Mouse (Mus musculus) megakaryocyte, embryonic 14.5 days (primary cell): ENCODE results near the gene Plagl2. TPM values are rescaled to one million over a fixed set of nuclear protein-coding genes. Genes with fewer than 3 reads are reported as not detected.

ENCODE experiments used
- H3K27me3 ChIP-seq: replicated peaks from 2 replicates; pipeline ENCODE3; 2012; ENCODE audit warnings: inconsistent platforms
- H3K36me3 ChIP-seq: replicated peaks from 2 replicates; pipeline ENCODE3; 2012; ENCODE audit warnings: low read length, inconsistent platforms, mixed read lengths
- H3K4me1 ChIP-seq: 2 replicates; pipeline ENCODE4 v1.6.1; 2012; ENCODE audit warnings: inconsistent platforms
- H3K4me3 ChIP-seq: replicated peaks from 2 replicates; pipeline ENCODE3; 2012; ENCODE audit warnings: moderate library complexity, mild to moderate bottlenecking, inconsistent platforms
- H3K9me3 ChIP-seq: 2 replicates; pipeline ENCODE4 v1.6.1; 2012; ENCODE audit warnings: inconsistent platforms
- FLI1 ChIP-seq: IDR thresholded peaks from 2 replicates; pipeline ENCODE4 v1.6.1; 2012; ENCODE audit warnings: low read length, inconsistent platforms, mixed read lengths
- GATA1 ChIP-seq: IDR thresholded peaks from 3 replicates; pipeline ENCODE4 v1.6.1; 2012; ENCODE audit warnings: mixed read lengths, low read length, inconsistent platforms, borderline replicate concordance
- polyA plus RNA-seq: library from polyadenylated mRNA; stranded (reverse); fragments of >175 nt; gene quantifications from 2 replicates; pipeline ENCODE4 v1.2.3, GENCODE M21; 2012; ENCODE audit warnings: low replicate concordance; ENCODE audit not compliant: insufficient read depth

Gene Plagl2
- polyA plus RNA-seq, 1 experiment = 6.8 TPM

DNA sequence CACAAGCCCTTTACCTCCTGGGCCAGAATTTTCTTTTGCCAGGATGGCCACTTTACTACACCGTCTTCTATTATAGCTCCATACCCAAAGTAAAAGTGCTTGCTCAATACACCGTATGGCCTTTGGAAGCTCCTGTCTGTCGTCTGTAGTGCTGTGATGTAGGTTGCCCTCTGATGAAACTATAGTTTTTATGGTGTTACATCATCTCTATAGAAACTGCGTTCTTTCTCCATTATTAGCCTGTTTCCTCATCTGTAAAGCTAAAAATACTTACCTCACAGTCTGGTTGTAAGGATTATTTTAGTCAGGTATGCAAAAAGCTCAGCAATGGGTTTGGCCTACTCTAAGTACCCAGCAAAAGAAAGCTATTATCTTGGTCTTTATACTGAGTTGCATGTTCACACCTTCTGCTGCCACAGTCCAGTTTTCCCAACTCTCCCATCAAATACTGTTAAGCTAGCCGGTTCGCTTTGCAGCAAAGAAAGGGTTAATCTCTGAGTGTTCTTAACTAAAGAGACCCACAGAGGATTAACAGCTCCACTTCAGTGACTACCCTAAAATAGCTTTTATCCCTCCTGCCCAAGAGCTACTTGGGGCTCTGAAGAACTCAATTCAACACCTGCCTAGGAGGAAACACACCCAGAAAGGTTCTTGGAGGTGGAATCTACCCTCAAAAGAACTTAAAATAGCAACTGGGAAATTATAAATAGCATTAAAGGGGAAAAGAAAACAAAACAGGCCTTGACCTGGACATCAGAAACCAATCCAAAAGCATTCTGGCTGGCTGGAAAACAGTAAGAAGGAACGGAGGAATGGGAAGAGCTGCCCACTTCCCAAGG is 2.0 kb downstream of the Plagl2 start:
- Histone ChIP-seq H3K36me3 (peaks cover 52% of the 10 kb centered on the region), H3K4me1 (peaks cover 74% of the 10 kb centered on the region), H3K4me3 (peak overlapping the region; percentile 97), H3K9me3 (no peaks in the 10 kb centered on the region), H3K27me3 (no peaks in the 10 kb centered on the region)
- TF ChIP-seq FLI1 (no peak), GATA1 (no peak)

DNA sequence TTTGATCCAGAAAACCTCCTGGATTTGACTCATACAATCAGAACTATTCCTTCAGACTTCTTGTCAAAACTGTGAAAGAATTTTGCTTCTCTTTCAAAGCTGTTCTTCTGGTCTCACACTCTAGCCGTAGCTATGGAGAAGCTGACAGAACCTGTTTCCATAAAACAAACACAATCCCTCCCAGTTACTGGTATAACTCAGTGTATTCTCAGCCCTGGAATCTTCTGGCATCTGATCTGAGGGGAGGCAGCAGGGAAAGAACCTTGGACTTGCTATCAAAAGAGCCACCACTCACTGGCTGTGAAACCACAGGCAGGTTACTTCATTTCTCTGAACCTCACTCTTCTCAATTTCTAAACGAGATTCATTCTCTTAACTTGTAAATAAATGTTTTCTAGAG is 2.8 kb downstream of the Plagl2 start:
- Histone ChIP-seq H3K4me3 (no peak overlapping the region), H3K36me3 (peaks cover 54% of the 10 kb centered on the region), H3K4me1 (peaks cover 72% of the 10 kb centered on the region), H3K9me3 (no peaks in the 10 kb centered on the region), H3K27me3 (no peaks in the 10 kb centered on the region)
- no peak for TF ChIP-seq FLI1
- no peak for TF ChIP-seq GATA1

- Histone ChIP-seq H3K4me1 (peaks cover 67% of the 10 kb centered on the region), H3K9me3 (no peaks in the 10 kb centered on the region), H3K27me3 (no peaks in the 10 kb centered on the region), H3K4me3 (no peak overlapping the region), H3K36me3 (peaks cover 54% of the 10 kb centered on the region)
- no peak for TF ChIP-seq FLI1
- no peak for TF ChIP-seq GATA1
Measured at GRCm38 (mm10) chr2:153237891-153238290, 3.3 kb downstream of the Plagl2 start.

GRCm38 (mm10) chr2:153237193-153237592 is 4.0 kb downstream of the Plagl2 start:
- Histone ChIP-seq H3K9me3 (no peaks in the 10 kb centered on the region), H3K4me3 (no peak overlapping the region), H3K36me3 (peaks cover 60% of the 10 kb centered on the region), H3K27me3 (no peaks in the 10 kb centered on the region), H3K4me1 (peaks cover 62% of the 10 kb centered on the region)
- TF ChIP-seq FLI1 (no peak), GATA1 (no peak)

- peaks cover 65% of the 10 kb centered on the region for H3K4me1 ChIP-seq
- peak overlapping the region; percentile 50 for H3K4me3 ChIP-seq
- peaks cover 69% of the 10 kb centered on the region for H3K36me3 ChIP-seq
- TF ChIP-seq GATA1 = no peak
- TF ChIP-seq FLI1 = no peak
- H3K27me3 ChIP-seq = no peaks in the 10 kb centered on the region
- H3K9me3 ChIP-seq = no peaks in the 10 kb centered on the region
Measured at GRCm38 (mm10) chr2:153228523-153228922, 12.7 kb downstream of the Plagl2 start.

GRCm38 (mm10) chr2:153227959-153228358 is 13.3 kb downstream of the Plagl2 start:
- no peaks in the 10 kb centered on the region for H3K9me3 ChIP-seq
- H3K27me3 ChIP-seq = no peaks in the 10 kb centered on the region
- no peak overlapping the region for H3K4me3 ChIP-seq
- H3K4me1 ChIP-seq = peaks cover 68% of the 10 kb centered on the region
- H3K36me3 ChIP-seq = peaks cover 63% of the 10 kb centered on the region
- TF ChIP-seq FLI1 (no peak), GATA1 (no peak)

GRCm38 (mm10) chr2:153225595-153225953 is 15.7 kb downstream of the Plagl2 start:
- Histone ChIP-seq H3K4me3 (peak overlapping the region; percentile 94), H3K36me3 (peaks cover 50% of the 10 kb centered on the region), H3K4me1 (peaks cover 86% of the 10 kb centered on the region), H3K9me3 (no peaks in the 10 kb centered on the region), H3K27me3 (no peaks in the 10 kb centered on the region)
- TF ChIP-seq FLI1 (no peak), GATA1 (no peak)

DNA sequence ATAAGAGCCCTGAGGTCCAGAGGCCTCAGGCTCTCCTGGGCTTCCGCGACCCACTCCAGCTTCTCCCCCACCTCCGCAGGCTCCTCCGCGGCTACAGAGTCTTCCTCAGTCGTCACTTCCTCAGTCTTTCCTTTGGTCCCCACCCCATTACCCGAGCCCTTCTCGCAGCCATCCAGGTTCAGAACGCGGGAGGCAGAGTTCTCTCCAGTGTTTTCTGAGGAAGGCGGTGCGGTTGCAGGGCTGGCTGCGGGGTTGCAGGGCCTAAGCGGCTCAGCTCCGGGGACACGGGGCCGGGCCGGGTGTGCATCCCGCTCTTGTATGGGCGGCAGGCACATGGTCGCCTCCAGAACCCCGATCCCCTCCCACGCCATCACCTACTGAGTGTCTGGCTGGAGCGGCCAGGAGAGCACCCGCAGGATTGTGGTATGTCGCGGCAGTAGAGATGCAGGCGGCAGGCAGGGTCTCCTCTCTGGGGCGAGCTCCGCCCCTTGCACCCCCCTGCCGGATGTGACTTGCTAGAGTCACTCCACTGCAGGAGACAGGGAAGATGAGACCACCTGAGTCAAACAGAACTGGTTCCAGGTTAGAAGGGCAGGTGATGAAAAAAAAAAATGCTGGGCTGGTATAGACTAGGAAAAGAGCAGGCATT is 16.2 kb downstream of the Plagl2 start, which contains the start of gene Tspyl3:
TSS of gene Tspyl3 (minus strand) at position 496 of the 649 bp plus-strand sequence.
- peaks cover 86% of the 10 kb centered on the region for H3K4me1 ChIP-seq
- H3K27me3 ChIP-seq = no peaks in the 10 kb centered on the region
- H3K9me3 ChIP-seq = no peaks in the 10 kb centered on the region
- peaks cover 50% of the 10 kb centered on the region for H3K36me3 ChIP-seq
- H3K4me3 ChIP-seq = peak within 1 kb of the TSS; percentile 94
- TF ChIP-seq GATA1 (no peak), FLI1 (no peak)

GRCm38 (mm10) chr2:153222566-153222965 is 18.7 kb downstream of the Plagl2 start:
- Histone ChIP-seq H3K27me3 (peaks cover 1% of the 10 kb centered on the region), H3K36me3 (peaks cover 36% of the 10 kb centered on the region), H3K9me3 (no peaks in the 10 kb centered on the region), H3K4me1 (peaks cover 83% of the 10 kb centered on the region), H3K4me3 (no peak overlapping the region)
- TF ChIP-seq FLI1 (no peak), GATA1 (no peak)

DNA sequence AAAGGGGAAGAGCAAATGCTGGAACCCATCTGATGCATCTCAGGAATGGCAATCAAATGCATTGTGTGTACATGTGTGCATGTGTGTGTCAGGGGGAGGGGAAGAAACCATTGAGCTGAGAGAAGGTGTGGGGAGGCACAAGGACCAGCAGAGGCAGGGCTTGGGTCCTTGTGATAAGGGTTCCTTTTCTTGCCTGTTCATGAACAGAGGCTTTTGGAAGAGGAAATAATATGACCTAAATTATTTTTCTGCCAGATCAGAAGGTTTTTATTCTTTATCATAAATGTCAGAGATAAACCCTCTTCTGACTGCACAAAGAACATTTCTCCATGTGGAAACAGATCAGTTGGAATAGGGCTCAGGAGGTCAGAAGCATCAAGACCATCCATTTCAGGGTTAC is 19.1 kb downstream of the Plagl2 start:
- TF ChIP-seq GATA1 (no peak), FLI1 (no peak)
- H3K4me3 ChIP-seq = no peak overlapping the region

More for the DNA sequence above, 19.1 kb downstream of the Plagl2 start:
- H3K9me3 ChIP-seq = no peaks in the 10 kb centered on the region
- peaks cover 1% of the 10 kb centered on the region for H3K27me3 ChIP-seq
- peaks cover 33% of the 10 kb centered on the region for H3K36me3 ChIP-seq
- H3K4me1 ChIP-seq = peaks cover 85% of the 10 kb centered on the region
